Comparison of ENCODE assay signal across 15 mouse cellular contexts in genomic region chr11:52043224-52043623, GRCm38 (mm10). TPM values are rescaled to one million over a fixed set of nuclear protein-coding genes. Genes with fewer than 3 reads are reported as not detected.
DNase-seq lines count a peak whose midpoint lies in the region; ATAC-seq and TF ChIP-seq lines count a peak whose summit lies in the region.
"Had no signal": no experiment of that assay in that cellular context is flagged by ENCODE, and none has a peak within 500 bp of the region (broad histone marks: within the 10 kb centered on the region; RNA-seq: fewer than 3 reads in every experiment).

No protein-coding gene starts in this region.

- no peaks in the 10 kb centered on the region for H3K27me3 ChIP-seq in CH12.LX (replicated peaks)
- H3K27me3 ChIP-seq: limb, embryonic 13.5 days; megakaryocyte, embryonic 14.5 days had no signal

- no peak overlapping the region for H3K4me2 ChIP-seq in CH12.LX (ENCODE audit: insufficient read depth, low read depth, poor library complexity, severe bottlenecking)
- H3K4me2 ChIP-seq: limb, embryonic 13.5 days had no signal

- TF ChIP-seq RAD21 in CH12.LX (IDR thresholded peaks at IDR 0.05; ENCODE audit: low read depth, low read length) = peak; percentile 85

- H3K9ac ChIP-seq in CH12.LX (ENCODE audit: insufficient read depth, low read depth) = no peak overlapping the region
- H3K9ac ChIP-seq: limb, embryonic 13.5 days had no signal

- TF ChIP-seq CTCF in layer of hippocampus, adult 2 months (conservative IDR thresholded peaks at IDR 0.05) = peak; percentile 66
- peak; percentile 5 to 81; a peak in 2 of 4 replicates for TF ChIP-seq CTCF in CH12.LX (conservative IDR thresholded peaks at IDR 0.05 in 1 of 2, IDR thresholded peaks at IDR 0.05 in 1 of 2; ENCODE audit: low read depth in 2 of 2, low read length in 2 of 2)

- dilution Hi-C loops in CH12.LX (cut with MboI; ENCODE audit: extremely low pct_ligation_motif_present, extremely low pct_unique_long_range_greater_than_20kb, low sequenced_read_pairs) = no loop called here

- no peak for TF ChIP-seq EP300 in CH12.LX (IDR thresholded peaks at IDR 0.05; ENCODE audit: low read length)

- peaks cover 0 to 4% of the 10 kb centered on the region in 2 experiments for H3K36me3 ChIP-seq in CH12.LX (replicated peaks in 1 of 2; ENCODE audit: control insufficient read depth in 1 of 2, insufficient read depth in 1 of 2, low read length in 1 of 2)
- H3K36me3 ChIP-seq: limb, embryonic 13.5 days had no signal

- no peak for TF ChIP-seq POLR2A in CH12.LX (IDR thresholded peaks at IDR 0.05; ENCODE audit: low read depth, low read length)

- H3K4me1 ChIP-seq in CH12.LX (ENCODE audit: control insufficient read depth in 1 of 2, insufficient read depth in 2 of 2) = peaks cover 15 to 50% of the 10 kb centered on the region in 2 experiments

- DNase-seq in CD4-positive, CD25-positive, alpha-beta regulatory T cell, adult 2 months (ENCODE audit: low read depth, low spot score) = peak; percentile 28
- DNase-seq in layer of hippocampus, adult 2 months (ENCODE audit: low spot score in 2 of 2) = no peak
- DNase-seq in layer of hippocampus, adult 18-20 months (ENCODE audit: low spot score in 2 of 2) = no peak
- peak; percentile 49 for DNase-seq in CH12.LX (ENCODE audit: extremely low read depth)
- no peak for DNase-seq in thymus, postnatal 10 days (ENCODE audit: low spot score in 2 of 2)
- no peak for DNase-seq in kidney, postnatal 10 days
- DNase-seq: adrenal gland, adult 8-10 months; cerebellum, postnatal 10 days; heart, postnatal 14 days; kidney, adult 8-10 months; retina, postnatal 1 day had no signal

- no peaks in the 10 kb centered on the region for H3K9me3 ChIP-seq in CH12.LX (replicated peaks; ENCODE audit: low read length)
- H3K9me3 ChIP-seq: limb, embryonic 13.5 days; megakaryocyte, embryonic 14.5 days had no signal

- H3K27ac ChIP-seq in layer of hippocampus, adult 2 months = no peak overlapping the region
- no peak overlapping the region for H3K27ac ChIP-seq in CH12.LX (ENCODE audit: insufficient read depth, low read depth)
- H3K27ac ChIP-seq: limb, embryonic 13.5 days had no signal

- no peak for ATAC-seq in CD4-positive, CD25-positive, alpha-beta regulatory T cell, adult 4 months
- ATAC-seq in hematopoietic stem cell, adult 5-6 weeks (replicated peaks in 1 of 2; ENCODE audit: insufficient read depth in 1 of 2, low FRiP score in 2 of 2, low TSS enrichment in 1 of 2, low read depth in 1 of 2, poor library complexity in 2 of 2, severe bottlenecking in 2 of 2) = peak; percentile 69 to 81

- in situ Hi-C loops in CH12.LX (cut with MboI; ENCODE audit: low pct_ligation_motif_present, low pct_unique_long_range_greater_than_20kb, low sequenced_read_pairs) = no loop called here

- no peak overlapping the region for H3K4me3 ChIP-seq in layer of hippocampus, adult 2 months
- no peak overlapping the region for H3K4me3 ChIP-seq in CH12.LX (replicated peaks in 1 of 3; ENCODE audit: low read depth in 2 of 3, low read length in 2 of 3, poor library complexity in 1 of 3)
- H3K4me3 ChIP-seq: limb, embryonic 13.5 days; megakaryocyte, embryonic 14.5 days had no signal

- no peaks in the 10 kb centered on the region for H3K79me2 ChIP-seq in CH12.LX (replicated peaks; ENCODE audit: control insufficient read depth, extremely low read depth, insufficient read depth, poor library complexity, severe bottlenecking)

TF ChIP-seq in CH12.LX, 34 proteins besides CTCF, POLR2A, EP300 and RAD21:
- TF ChIP-seq PAX5 (IDR thresholded peaks at IDR 0.05; ENCODE audit: low read length) (no peak), TCF12 (IDR thresholded peaks at IDR 0.05; ENCODE audit: low read depth, low read length) (no peak), ZNF384 (IDR thresholded peaks at IDR 0.05; ENCODE audit: low read depth, low read length) (no peak), ETS1 (conservative IDR thresholded peaks at IDR 0.05; ENCODE audit: low read depth, low read length) (no peak), ELF1 (IDR thresholded peaks at IDR 0.05; ENCODE audit: low read depth, low read length) (0 out of 2 replicates have a peak, but pooled peaks have one; percentile 18), TBP (conservative IDR thresholded peaks at IDR 0.05; ENCODE audit: low read depth, low read length) (no peak), SMC3 (IDR thresholded peaks at IDR 0.05; ENCODE audit: low read depth, low read length) (peak; percentile 75), GABPA (IDR thresholded peaks at IDR 0.05; ENCODE audit: insufficient replicate concordance, low read depth, low read length) (no peak), JUND (conservative IDR thresholded peaks at IDR 0.05; ENCODE audit: low read depth, low read length) (no peak), ZMIZ1 (IDR thresholded peaks at IDR 0.05; ENCODE audit: low read depth, low read length) (no peak), NRF1 (IDR thresholded peaks at IDR 0.05; ENCODE audit: low read depth, low read length) (no peak)

RNA-seq across cellular contexts. Expression of gene Cdkl3, which starts 39.2 kb away (rescaled TPM):
- polyA plus RNA-seq in CD4-positive, CD25-positive, alpha-beta regulatory T cell, adult 4 months (2017; shearing (Covaris generic)) = 1 to 10 TPM; 2.7 to 5.3 TPM
- total RNA-seq in layer of hippocampus, adult 2 months (2021) = 10 to 100 TPM; 13.6 to 13.7 TPM
- total RNA-seq in layer of hippocampus, adult 18-20 months (2021) = 10 to 100 TPM; 14.0 to 16.7 TPM
- total RNA-seq in CH12.LX (2012; rRNA removed) = 4.3 and 4.4 TPM in 2 replicates
- 8.2 and 9.7 TPM in 2 replicates for total RNA-seq in CH12.LX (2014; rRNA removed)
- 7.3 and 8.0 TPM in 2 replicates for polyA plus RNA-seq in CH12.LX (2012; ENCODE audit: insufficient read length, low read depth)
- 7.8 and 12.5 TPM in 2 replicates for total RNA-seq in hematopoietic stem cell, adult 5-6 weeks (2017)

RNA-seq across cellular contexts. Expression of gene Ube2b, which starts 42.7 kb away (rescaled TPM):
- 100 to 1,000 TPM; 197 to 249 TPM for polyA plus RNA-seq in CD4-positive, CD25-positive, alpha-beta regulatory T cell, adult 4 months (2017; shearing (Covaris generic))
- 100 to 1,000 TPM; 182 to 191 TPM for total RNA-seq in layer of hippocampus, adult 2 months (2021)
- 100 to 1,000 TPM; 186 to 195 TPM for total RNA-seq in layer of hippocampus, adult 18-20 months (2021)
- 70.5 and 76.7 TPM in 2 replicates for total RNA-seq in CH12.LX (2012; rRNA removed)
- 230 and 250 TPM in 2 replicates for total RNA-seq in CH12.LX (2014; rRNA removed)
- 226 and 278 TPM in 2 replicates for polyA plus RNA-seq in CH12.LX (2012; ENCODE audit: insufficient read length, low read depth)
- total RNA-seq in hematopoietic stem cell, adult 5-6 weeks (2017) = 136 and 151 TPM in 2 replicates

RNA-seq across cellular contexts. Expression of gene Ppp2ca, which starts 55.3 kb away (rescaled TPM):
- 10 to 100 TPM in 1 of 2 experiments, 1 to 10 TPM in 1; 9.5 to 14.3 TPM for polyA plus RNA-seq in CD4-positive, CD25-positive, alpha-beta regulatory T cell, adult 4 months (2017; shearing (Covaris generic))
- 100 to 1,000 TPM; 110 to 112 TPM for total RNA-seq in layer of hippocampus, adult 2 months (2021)
- 100 to 1,000 TPM; 107 to 108 TPM for total RNA-seq in layer of hippocampus, adult 18-20 months (2021)
- total RNA-seq in CH12.LX (2012; rRNA removed) (85.5 and 108 TPM in 2 replicates), CH12.LX (2014; rRNA removed) (177 and 190 TPM in 2 replicates)
- polyA plus RNA-seq in CH12.LX (2012; ENCODE audit: insufficient read length, low read depth) = 121 and 185 TPM in 2 replicates
- 119 and 138 TPM in 2 replicates for total RNA-seq in hematopoietic stem cell, adult 5-6 weeks (2017)

Comparison
In these comparisons a context has a peak if more than half of its experiments do, and no peak if none do; other contexts are left out.
1. DNase-seq: peak in CD4-positive, CD25-positive, alpha-beta regulatory T cell, adult 2 months (single experiment) and CH12.LX (single experiment); none in layer of hippocampus, adult 2 months (0 of 2), layer of hippocampus, adult 18-20 months (0 of 2), thymus, postnatal 10 days (0 of 2) and kidney, postnatal 10 days (single experiment).